Mouse (Mus musculus): ENCODE results near the gene Ccnf. TPM values are rescaled to one million over a fixed set of nuclear protein-coding genes. Genes with fewer than 3 reads are reported as not detected.

Ccnf gene
- polyA plus RNA-seq, 1 experiment from 2014 or later, result 72.1 TPM

DNA sequence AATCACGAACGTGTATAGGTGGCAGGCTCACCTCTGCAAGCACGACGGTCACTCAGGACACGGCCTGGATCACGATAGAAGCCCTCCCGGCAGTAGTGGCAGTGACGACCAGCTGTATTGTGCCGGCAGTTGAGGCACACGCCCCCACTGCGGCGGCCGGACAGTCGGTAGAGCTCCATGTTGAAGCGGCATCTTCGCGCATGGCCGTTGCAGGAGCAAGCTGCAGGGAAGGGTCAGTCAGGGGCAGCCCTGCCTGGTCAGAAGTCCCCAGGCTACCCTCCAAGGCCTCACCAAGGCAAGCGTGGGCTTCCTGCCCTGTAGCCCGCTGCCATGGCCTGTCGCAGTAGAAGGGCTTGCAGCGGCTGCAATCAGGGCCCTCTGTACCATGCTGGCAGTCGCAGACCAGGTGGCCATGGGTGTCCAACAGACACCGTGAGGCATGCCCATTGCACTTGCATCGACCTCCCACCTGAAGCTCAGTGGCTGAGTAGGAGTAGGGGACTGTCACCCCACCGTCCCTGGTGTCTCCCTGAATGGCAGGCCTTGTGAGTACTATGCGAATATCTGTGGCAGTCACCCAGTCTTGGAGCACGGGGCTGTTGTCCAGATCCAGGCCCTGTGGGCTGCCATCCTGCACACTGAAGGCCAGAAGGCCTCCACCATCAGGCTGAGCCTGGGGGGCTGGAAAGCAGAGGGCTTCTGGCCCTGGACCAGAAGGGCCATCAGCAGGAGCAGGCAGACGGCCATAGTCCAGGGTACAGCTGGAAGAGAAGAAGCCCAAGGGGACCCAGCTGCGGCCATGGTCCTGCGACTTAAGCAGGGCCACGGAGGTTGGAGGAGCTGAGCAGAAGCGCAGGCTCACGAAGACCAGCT lies 43.3 kb downstream of the Ccnf start:
- Histone ChIP-seq H3K4me2 (ENCODE audit: low read depth, low read length) (peak overlapping the region; percentile 100), H3K27ac (ENCODE audit: low read length) (peak overlapping the region; percentile 97), H3K9me3 (replicated peaks; ENCODE audit: control insufficient read depth, low read length) (no peaks in the 10 kb centered on the region), H3K36me3 (ENCODE audit: control insufficient read depth, insufficient read depth) (no peaks in the 10 kb centered on the region), H3K4me3 (ENCODE audit: low read depth, low read length) (peak overlapping the region; percentile 58), H3K9ac (ENCODE audit: low read depth, low read length) (peak overlapping the region; percentile 75), H3K4me1 (ENCODE audit: control insufficient read depth, low read depth, low read length) (peaks cover 90% of the 10 kb centered on the region), H3K27me3 (ENCODE audit: control insufficient read depth, insufficient read depth, low read depth, low read length) (peaks cover 20% of the 10 kb centered on the region)
- 64% methylated on average over 34 of the region's 34 CpGs for WGBS (ENCODE audit: insufficient replicate concordance)
- ATAC-seq (ENCODE audit: low read depth), result no peak

DNA sequence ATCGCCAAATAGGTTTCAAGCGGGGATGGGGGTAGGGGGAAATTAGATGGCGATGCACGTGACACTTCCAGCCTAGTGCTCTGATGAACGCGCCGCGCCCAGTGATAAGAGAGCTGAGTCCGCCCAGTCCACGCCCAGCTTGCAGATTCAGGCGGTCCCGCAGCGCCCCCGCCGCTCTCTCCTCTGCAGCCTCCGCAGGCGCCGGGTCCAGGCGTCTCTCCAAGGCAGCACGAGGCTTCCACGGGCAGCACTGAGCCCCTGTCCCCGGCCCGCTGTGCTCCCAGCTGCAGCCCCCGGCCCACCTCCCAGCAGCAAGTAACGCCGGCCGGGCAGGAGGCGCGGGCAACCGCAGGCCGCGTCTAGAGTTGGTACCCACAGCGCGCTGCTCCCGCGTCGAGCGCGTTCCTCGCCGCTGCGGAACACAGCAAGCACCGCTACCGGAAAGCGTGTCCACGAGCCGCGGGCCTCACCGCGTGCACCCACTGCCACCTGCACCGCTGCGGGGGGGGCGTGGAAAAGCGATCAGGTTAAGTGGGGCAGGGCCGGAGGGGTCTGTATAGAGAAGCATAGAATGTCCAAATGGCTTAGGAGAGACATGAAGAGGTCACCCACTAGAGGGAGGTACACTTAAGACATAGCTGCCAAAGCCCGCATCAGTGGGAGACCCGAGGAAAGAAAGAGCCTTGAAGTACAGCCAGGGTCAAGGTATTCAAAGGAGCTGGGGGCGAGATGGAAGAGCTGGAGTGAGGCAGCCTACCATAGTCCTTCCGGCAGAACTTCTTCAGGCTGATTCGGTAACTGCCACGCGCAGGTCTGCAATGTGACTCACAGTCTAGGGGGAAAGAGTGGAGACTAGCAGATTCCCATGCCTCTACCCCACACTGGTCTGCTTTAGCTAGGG lies 44.6 kb downstream of the Ccnf start:
- Histone ChIP-seq H3K4me3 (ENCODE audit: low read depth, low read length) (peak overlapping the region; percentile 78), H3K36me3 (ENCODE audit: control insufficient read depth, insufficient read depth) (no peaks in the 10 kb centered on the region), H3K9ac (ENCODE audit: low read depth, low read length) (peak overlapping the region; percentile 87), H3K4me2 (ENCODE audit: low read depth, low read length) (peak overlapping the region; percentile 100), H3K4me1 (ENCODE audit: control insufficient read depth, low read depth, low read length) (peaks cover 93% of the 10 kb centered on the region), H3K9me3 (replicated peaks; ENCODE audit: control insufficient read depth, low read length) (no peaks in the 10 kb centered on the region), H3K27me3 (ENCODE audit: control insufficient read depth, insufficient read depth, low read depth, low read length) (peaks cover 11% of the 10 kb centered on the region), H3K27ac (ENCODE audit: low read length) (peak overlapping the region; percentile 93)
- 4% methylated on average over 62 of the region's 62 CpGs for WGBS (ENCODE audit: insufficient replicate concordance)
- ATAC-seq (ENCODE audit: low read depth), result peak; percentile 41

- Histone ChIP-seq H3K9ac (ENCODE audit: low read depth, low read length) (peak overlapping the region; percentile 87), H3K27ac (ENCODE audit: low read length) (peak overlapping the region; percentile 93), H3K27me3 (ENCODE audit: control insufficient read depth, insufficient read depth, low read depth, low read length) (peaks cover 6% of the 10 kb centered on the region; the same call in 1 of the 2 replicates), H3K4me1 (ENCODE audit: control insufficient read depth, low read depth, low read length) (peaks cover 93% of the 10 kb centered on the region), H3K36me3 (ENCODE audit: control insufficient read depth, insufficient read depth) (no peaks in the 10 kb centered on the region), H3K9me3 (replicated peaks; ENCODE audit: control insufficient read depth, low read length) (no peaks in the 10 kb centered on the region), H3K4me2 (ENCODE audit: low read depth, low read length) (peak overlapping the region; percentile 100), H3K4me3 (ENCODE audit: low read depth, low read length) (peak overlapping the region; percentile 78)
- WGBS (ENCODE audit: insufficient replicate concordance), result 4% methylated on average over 15 of the region's 15 CpGs
- ATAC-seq (ENCODE audit: low read depth), result peak; percentile 2; the same call in 1 of the 2 replicates
Observed at GRCm38 (mm10) chr17:24205908-24206361, 45.3 kb downstream of the Ccnf start.

DNA sequence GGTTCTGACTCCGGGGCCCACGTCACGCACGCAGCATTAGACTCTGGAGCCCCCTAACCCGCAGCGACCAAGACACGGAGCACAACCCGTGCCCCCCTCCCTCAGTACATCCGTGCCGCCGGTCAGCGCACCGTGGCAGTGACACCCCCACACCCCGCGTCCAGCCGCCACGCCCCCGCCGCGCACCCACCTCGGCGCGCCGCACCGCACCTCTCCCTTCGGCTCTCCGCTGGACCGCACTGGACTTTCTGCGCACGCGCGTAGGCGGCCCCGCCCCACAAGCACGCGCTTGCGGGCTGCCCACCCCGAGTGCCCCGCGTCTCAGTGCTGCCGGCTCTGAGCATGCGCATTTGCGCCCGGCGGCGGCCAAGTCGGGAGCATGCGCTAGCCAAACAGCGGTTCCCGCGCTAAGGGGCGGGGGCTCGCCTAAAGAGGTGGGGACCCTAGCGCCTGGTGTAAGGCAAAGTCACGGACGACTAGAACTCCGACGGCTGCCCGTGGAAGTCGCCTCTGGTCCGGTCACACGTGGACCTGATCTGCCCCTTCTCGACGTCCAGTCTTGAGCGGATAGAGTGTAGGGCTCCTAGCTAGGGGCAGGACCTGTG lies 45.9 kb downstream of the Ccnf start, which contains the start of gene Tbc1d24:
Tbc1d24 (minus strand) TSS at position 279 of the 605 bp plus-strand sequence.
- H3K4me3 ChIP-seq (ENCODE audit: low read depth, low read length), result peak within 1 kb of the TSS; percentile 78
- H3K27ac ChIP-seq (ENCODE audit: low read length), result peak within 1 kb of the TSS; percentile 93
- no peaks in the 10 kb centered on the region for H3K36me3 ChIP-seq (ENCODE audit: control insufficient read depth, insufficient read depth)
- peak within 1 kb of the TSS; percentile 100 for H3K4me2 ChIP-seq (ENCODE audit: low read depth, low read length)
- peak within 1 kb of the TSS; percentile 87 for H3K9ac ChIP-seq (ENCODE audit: low read depth, low read length)
- peaks cover 6% of the 10 kb centered on the region; the same call in 1 of the 2 replicates for H3K27me3 ChIP-seq (ENCODE audit: control insufficient read depth, insufficient read depth, low read depth, low read length)
- ATAC-seq (ENCODE audit: low read depth), result peak; percentile 55
- no peaks in the 10 kb centered on the region for H3K9me3 ChIP-seq (replicated peaks; ENCODE audit: control insufficient read depth, low read length)
- peaks cover 93% of the 10 kb centered on the region for H3K4me1 ChIP-seq (ENCODE audit: control insufficient read depth, low read depth, low read length)
- under 1% methylated on average over 60 of the region's 65 CpGs for WGBS (ENCODE audit: insufficient replicate concordance)

GRCm38 (mm10) chr17:24204846-24205245 lies 46.4 kb downstream of the Ccnf start:
- WGBS (ENCODE audit: insufficient replicate concordance), result 3% methylated on average over 7 of the region's 7 CpGs
- H3K4me3 ChIP-seq (ENCODE audit: low read depth, low read length), result peak overlapping the region; percentile 78
- H3K4me2 ChIP-seq (ENCODE audit: low read depth, low read length), result peak overlapping the region; percentile 100
- peak overlapping the region; percentile 87 for H3K9ac ChIP-seq (ENCODE audit: low read depth, low read length)
- H3K27ac ChIP-seq (ENCODE audit: low read length), result peak overlapping the region; percentile 93
- no peak for ATAC-seq (ENCODE audit: low read depth)
- peaks cover 2% of the 10 kb centered on the region; the same call in 1 of the 2 replicates for H3K27me3 ChIP-seq (ENCODE audit: control insufficient read depth, insufficient read depth, low read depth, low read length)
- peaks cover 93% of the 10 kb centered on the region for H3K4me1 ChIP-seq (ENCODE audit: control insufficient read depth, low read depth, low read length)
- no peaks in the 10 kb centered on the region for H3K36me3 ChIP-seq (ENCODE audit: control insufficient read depth, insufficient read depth)
- no peaks in the 10 kb centered on the region for H3K9me3 ChIP-seq (replicated peaks; ENCODE audit: control insufficient read depth, low read length)

GRCm38 (mm10) chr17:24203611-24204534 lies 47.4 kb downstream of the Ccnf start:
- H3K4me3 ChIP-seq (ENCODE audit: low read depth, low read length), result peak overlapping the region; percentile 78
- peaks cover 2% of the 10 kb centered on the region; the same call in 1 of the 2 replicates for H3K27me3 ChIP-seq (ENCODE audit: control insufficient read depth, insufficient read depth, low read depth, low read length)
- H3K27ac ChIP-seq (ENCODE audit: low read length), result peak overlapping the region; percentile 93
- no peaks in the 10 kb centered on the region for H3K9me3 ChIP-seq (replicated peaks; ENCODE audit: control insufficient read depth, low read length)
- peak overlapping the region; percentile 87 for H3K9ac ChIP-seq (ENCODE audit: low read depth, low read length)
- no peak for ATAC-seq (ENCODE audit: low read depth)
- WGBS (ENCODE audit: insufficient replicate concordance), result 37% methylated on average over 3 of the region's 3 CpGs
- H3K4me1 ChIP-seq (ENCODE audit: control insufficient read depth, low read depth, low read length), result peaks cover 94% of the 10 kb centered on the region
- no peaks in the 10 kb centered on the region for H3K36me3 ChIP-seq (ENCODE audit: control insufficient read depth, insufficient read depth)
- peak overlapping the region; percentile 100 for H3K4me2 ChIP-seq (ENCODE audit: low read depth, low read length)

DNA sequence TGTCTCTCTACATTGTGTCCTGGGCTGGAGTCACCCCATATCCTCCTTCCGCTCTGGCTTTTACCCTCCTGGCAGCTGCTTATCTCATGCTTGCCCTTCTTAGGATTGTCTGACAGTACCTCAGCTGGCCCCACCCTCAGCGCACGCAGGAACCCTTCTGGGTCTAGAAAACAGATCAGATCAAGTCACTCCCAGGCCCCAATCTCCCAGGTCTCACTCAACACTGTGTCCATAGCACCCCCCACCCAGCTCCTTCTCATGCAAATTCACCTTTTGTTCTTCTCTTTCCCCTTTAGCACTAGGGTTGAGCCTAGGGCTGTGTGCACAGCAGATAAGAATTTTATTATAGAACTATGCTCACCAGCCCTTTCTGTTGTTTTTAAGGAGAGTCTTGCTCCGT lies 48.2 kb downstream of the Ccnf start:
- peak; percentile 67 for ATAC-seq (ENCODE audit: low read depth)
- Histone ChIP-seq H3K4me2 (ENCODE audit: low read depth, low read length) (peak overlapping the region; percentile 100), H3K9me3 (replicated peaks; ENCODE audit: control insufficient read depth, low read length) (no peaks in the 10 kb centered on the region), H3K4me1 (ENCODE audit: control insufficient read depth, low read depth, low read length) (peaks cover 94% of the 10 kb centered on the region), H3K9ac (ENCODE audit: low read depth, low read length) (peak overlapping the region; percentile 50), H3K27me3 (ENCODE audit: control insufficient read depth, insufficient read depth, low read depth, low read length) (peaks cover 2% of the 10 kb centered on the region; the same call in 1 of the 2 replicates), H3K36me3 (ENCODE audit: control insufficient read depth, insufficient read depth) (no peaks in the 10 kb centered on the region), H3K27ac (ENCODE audit: low read length) (peak overlapping the region; percentile 93), H3K4me3 (ENCODE audit: low read depth, low read length) (peak overlapping the region; percentile 33)
- 20% methylated on average over 4 of the region's 4 CpGs for WGBS (ENCODE audit: insufficient replicate concordance)

All from liver, embryonic 16.5 days (tissue).